Mouse (Mus musculus): Measurements from ENCODE around the gene Trim80. TPM values are rescaled to one million over a fixed set of nuclear protein-coding genes. Genes with fewer than 3 reads are reported as not detected.

The Trim80 gene
- polyA plus RNA-seq (2014; fragmentation: Nextera tagmentation; extraction: Ambion mirVana): not detected in 2 replicates

- Histone ChIP-seq H3K9ac (replicated peaks; ENCODE audit: low read length) (no peak within 1 kb of the TSS), H3K27me3 (ENCODE audit: control insufficient read depth, insufficient read depth, low read length) (no peaks in the 10 kb centered on the region), H3K4me3 (replicated peaks; ENCODE audit: low read depth, low read length) (no peak within 1 kb of the TSS), H3K9me3 (ENCODE audit: control insufficient read depth, low read length) (no peaks in the 10 kb centered on the region), H3K36me3 (ENCODE audit: control insufficient read depth, insufficient read depth, low read length) (no peaks in the 10 kb centered on the region), H3K4me2 (ENCODE audit: low read length) (no peak within 1 kb of the TSS), H3K4me1 (ENCODE audit: control insufficient read depth, insufficient read depth, low read length) (peaks cover 11% of the 10 kb centered on the region; the same call in 1 of the 2 replicates), H3K27ac (replicated peaks; ENCODE audit: low read depth, low read length) (no peak within 1 kb of the TSS)
- no peak for DNase-seq
- WGBS: 93% methylated on average over 9 of the region's 9 CpGs
- no peak for ATAC-seq (ENCODE audit: low FRiP score, low TSS enrichment)
Measured at GRCm38 (mm10) chr11:115439906-115440595, at the start of gene Trim80. TSS of gene Trim80 (plus strand) at chr11:115440545.

GRCm38 (mm10) chr11:115391358-115391757 lies 49.0 kb upstream of the Trim80 start:
- no peak for ATAC-seq (ENCODE audit: low FRiP score, low TSS enrichment)
- Histone ChIP-seq H3K9me3 (ENCODE audit: control insufficient read depth, low read length) (no peaks in the 10 kb centered on the region), H3K27ac (replicated peaks; ENCODE audit: low read depth, low read length) (no peak overlapping the region), H3K27me3 (ENCODE audit: control insufficient read depth, insufficient read depth, low read length) (no peaks in the 10 kb centered on the region), H3K4me1 (ENCODE audit: control insufficient read depth, insufficient read depth, low read length) (no peaks in the 10 kb centered on the region), H3K4me2 (ENCODE audit: low read length) (no peak overlapping the region), H3K9ac (replicated peaks; ENCODE audit: low read length) (no peak overlapping the region), H3K36me3 (ENCODE audit: control insufficient read depth, insufficient read depth, low read length) (peaks cover 62% of the 10 kb centered on the region), H3K4me3 (replicated peaks; ENCODE audit: low read depth, low read length) (no peak overlapping the region)
- DNase-seq: no peak
- WGBS: 92% methylated on average over 7 of the region's 7 CpGs

GRCm38 (mm10) chr11:115393721-115394325 lies 46.5 kb upstream of the Trim80 start:
- Histone ChIP-seq H3K9ac (replicated peaks; ENCODE audit: low read length) (no peak overlapping the region), H3K9me3 (ENCODE audit: control insufficient read depth, low read length) (no peaks in the 10 kb centered on the region), H3K4me2 (ENCODE audit: low read length) (no peak overlapping the region), H3K27me3 (ENCODE audit: control insufficient read depth, insufficient read depth, low read length) (no peaks in the 10 kb centered on the region), H3K27ac (replicated peaks; ENCODE audit: low read depth, low read length) (no peak overlapping the region), H3K4me3 (replicated peaks; ENCODE audit: low read depth, low read length) (no peak overlapping the region), H3K36me3 (ENCODE audit: control insufficient read depth, insufficient read depth, low read length) (peaks cover 69% of the 10 kb centered on the region), H3K4me1 (ENCODE audit: control insufficient read depth, insufficient read depth, low read length) (no peaks in the 10 kb centered on the region)
- DNase-seq: no peak
- WGBS: 73% methylated on average over 34 of the region's 34 CpGs
- ATAC-seq (ENCODE audit: low FRiP score, low TSS enrichment): no peak

- Histone ChIP-seq H3K36me3 (ENCODE audit: control insufficient read depth, insufficient read depth, low read length) (peaks cover 39% of the 10 kb centered on the region), H3K9me3 (ENCODE audit: control insufficient read depth, low read length) (no peaks in the 10 kb centered on the region), H3K4me3 (replicated peaks; ENCODE audit: low read depth, low read length) (no peak overlapping the region), H3K9ac (replicated peaks; ENCODE audit: low read length) (no peak overlapping the region), H3K27ac (replicated peaks; ENCODE audit: low read depth, low read length) (no peak overlapping the region), H3K4me1 (ENCODE audit: control insufficient read depth, insufficient read depth, low read length) (peaks cover 15% of the 10 kb centered on the region), H3K27me3 (ENCODE audit: control insufficient read depth, insufficient read depth, low read length) (no peaks in the 10 kb centered on the region), H3K4me2 (ENCODE audit: low read length) (no peak overlapping the region)
- no peak for ATAC-seq (ENCODE audit: low FRiP score, low TSS enrichment)
- no peak for DNase-seq
- WGBS: 83% methylated on average over 7 of the region's 7 CpGs
Measured at GRCm38 (mm10) chr11:115398085-115398484, 42.3 kb upstream of the Trim80 start.

GRCm38 (mm10) chr11:115400126-115400525 lies 40.2 kb upstream of the Trim80 start:
- 76% methylated on average over 3 of the region's 3 CpGs for WGBS
- no peaks in the 10 kb centered on the region for H3K9me3 ChIP-seq (ENCODE audit: control insufficient read depth, low read length)
- H3K36me3 ChIP-seq (ENCODE audit: control insufficient read depth, insufficient read depth, low read length): peaks cover 20% of the 10 kb centered on the region
- DNase-seq (no peak), ATAC-seq (ENCODE audit: low FRiP score, low TSS enrichment) (no peak)
- H3K4me2 ChIP-seq (ENCODE audit: low read length): no peak overlapping the region; the same call in 1 of the 2 replicates
- peak overlapping the region; percentile 84 for H3K27ac ChIP-seq (replicated peaks; ENCODE audit: low read depth, low read length)
- no peak overlapping the region for H3K9ac ChIP-seq (replicated peaks; ENCODE audit: low read length)
- H3K4me1 ChIP-seq (ENCODE audit: control insufficient read depth, insufficient read depth, low read length): peaks cover 26% of the 10 kb centered on the region
- no peaks in the 10 kb centered on the region for H3K27me3 ChIP-seq (ENCODE audit: control insufficient read depth, insufficient read depth, low read length)
- H3K4me3 ChIP-seq (replicated peaks; ENCODE audit: low read depth, low read length): no peak overlapping the region

- peak; percentile 35; the same call in 1 of the 2 replicates for ATAC-seq (ENCODE audit: low FRiP score, low TSS enrichment)
- DNase-seq: peak; percentile 79
Measured at GRCm38 (mm10) chr11:115400630-115401391, 39.5 kb upstream of the Trim80 start.

GRCm38 (mm10) chr11:115403338-115404124 lies 36.8 kb upstream of the Trim80 start, which contains the start of gene Mrpl58:
TSS of gene Mrpl58 (plus strand) at chr11:115403752.
- Histone ChIP-seq H3K27me3 (ENCODE audit: control insufficient read depth, insufficient read depth, low read length) (no peaks in the 10 kb centered on the region), H3K27ac (replicated peaks; ENCODE audit: low read depth, low read length) (peak within 1 kb of the TSS; percentile 93), H3K9me3 (ENCODE audit: control insufficient read depth, low read length) (no peaks in the 10 kb centered on the region), H3K4me3 (replicated peaks; ENCODE audit: low read depth, low read length) (peak within 1 kb of the TSS; percentile 95), H3K4me2 (ENCODE audit: low read length) (peak within 1 kb of the TSS; percentile 84), H3K9ac (replicated peaks; ENCODE audit: low read length) (peak within 1 kb of the TSS; percentile 91), H3K36me3 (ENCODE audit: control insufficient read depth, insufficient read depth, low read length) (peaks cover 24% of the 10 kb centered on the region), H3K4me1 (ENCODE audit: control insufficient read depth, insufficient read depth, low read length) (peaks cover 30% of the 10 kb centered on the region)
- ATAC-seq (ENCODE audit: low FRiP score, low TSS enrichment) (peak; percentile 86), DNase-seq (peak; percentile 93)
- WGBS: 4% methylated on average over 50 of the region's 50 CpGs

More at GRCm38 (mm10) chr11:115400630-115401391, 39.5 kb upstream of the Trim80 start:
- WGBS: 23% methylated on average over 11 of the region's 11 CpGs
- Histone ChIP-seq H3K27ac (replicated peaks; ENCODE audit: low read depth, low read length) (peak overlapping the region; percentile 84), H3K9ac (replicated peaks; ENCODE audit: low read length) (peak overlapping the region; percentile 36; the same call in 1 of the 2 replicates), H3K4me3 (replicated peaks; ENCODE audit: low read depth, low read length) (no peak overlapping the region), H3K4me1 (ENCODE audit: control insufficient read depth, insufficient read depth, low read length) (peaks cover 26% of the 10 kb centered on the region), H3K27me3 (ENCODE audit: control insufficient read depth, insufficient read depth, low read length) (no peaks in the 10 kb centered on the region), H3K4me2 (ENCODE audit: low read length) (peak overlapping the region; percentile 28), H3K9me3 (ENCODE audit: control insufficient read depth, low read length) (no peaks in the 10 kb centered on the region), H3K36me3 (ENCODE audit: control insufficient read depth, insufficient read depth, low read length) (peaks cover 13% of the 10 kb centered on the region)

GRCm38 (mm10) chr11:115405723-115406122 lies 34.6 kb upstream of the Trim80 start:
- Histone ChIP-seq H3K36me3 (ENCODE audit: control insufficient read depth, insufficient read depth, low read length) (peaks cover 32% of the 10 kb centered on the region), H3K9me3 (ENCODE audit: control insufficient read depth, low read length) (no peaks in the 10 kb centered on the region), H3K4me3 (replicated peaks; ENCODE audit: low read depth, low read length) (no peak overlapping the region), H3K9ac (replicated peaks; ENCODE audit: low read length) (no peak overlapping the region), H3K27me3 (ENCODE audit: control insufficient read depth, insufficient read depth, low read length) (no peaks in the 10 kb centered on the region), H3K4me2 (ENCODE audit: low read length) (no peak overlapping the region), H3K27ac (replicated peaks; ENCODE audit: low read depth, low read length) (no peak overlapping the region), H3K4me1 (ENCODE audit: control insufficient read depth, insufficient read depth, low read length) (peaks cover 43% of the 10 kb centered on the region)
- DNase-seq (no peak), ATAC-seq (ENCODE audit: low FRiP score, low TSS enrichment) (no peak)
- WGBS: 96% methylated on average over 6 of the region's 6 CpGs
